Mouse (Mus musculus) hindbrain, embryonic 10.5 days (tissue): ENCODE data around the gene Lztr1. TPM values are rescaled to one million over a fixed set of nuclear protein-coding genes. Genes with fewer than 3 reads are reported as not detected.

Source experiments
- DNase-seq: peaks from one replicate; pipeline ENCODE4 v3.0.0-alpha.2; 2017; ENCODE audit warnings: low spot score
- H3K27ac ChIP-seq: fragments of 300-500 bp; sonication (generic); 2 replicates; pipeline ENCODE4 v1.5.1; 2016; ENCODE audit warnings: mild to moderate bottlenecking, moderate library complexity
- H3K27me3 ChIP-seq: fragments of 300-500 bp; sonication (generic); 2 replicates; pipeline ENCODE4 v1.6.1; 2016; ENCODE audit warnings: mild to moderate bottlenecking; ENCODE audit not compliant: poor library complexity, insufficient read depth, severe bottlenecking
- H3K36me3 ChIP-seq: fragments of 300-500 bp; sonication (generic); 2 replicates; pipeline ENCODE4 v1.6.1; 2016; ENCODE audit warnings: mild to moderate bottlenecking, moderate library complexity
- H3K4me1 ChIP-seq: fragments of 300-500 bp; sonication (generic); replicated peaks from 2 replicates; pipeline ENCODE4 v1.6.1; 2016; ENCODE audit warnings: mild to moderate bottlenecking
- H3K4me3 ChIP-seq: fragments of 300-500 bp; sonication (generic); 2 replicates; pipeline ENCODE4 v1.5.1; 2016; ENCODE audit warnings: mild to moderate bottlenecking, moderate library complexity
- H3K9me3 ChIP-seq: fragments of 300-500 bp; sonication (generic); 2 replicates; pipeline ENCODE4 v1.6.1; 2016; ENCODE audit warnings: mild to moderate bottlenecking, moderate library complexity
- WGBS: fragments of 180-500 bp; shearing (Covaris S2); methylation state at CpG from one replicate; pipeline ENCODE4 v1.1.7; 2016; 5-methylcytosine and 5-hydroxymethylcytosine counted together
- polyA plus RNA-seq: library from polyadenylated mRNA; unstranded; fragments of >200 nt; fragmentation: Nextera tagmentation; extraction: Ambion mirVana; gene quantifications from 2 replicates; pipeline ENCODE4 v1.2.1, GENCODE M21; 2016

Lztr1 gene
- polyA plus RNA-seq: 91.1 and 105 TPM in 2 replicates

DNA sequence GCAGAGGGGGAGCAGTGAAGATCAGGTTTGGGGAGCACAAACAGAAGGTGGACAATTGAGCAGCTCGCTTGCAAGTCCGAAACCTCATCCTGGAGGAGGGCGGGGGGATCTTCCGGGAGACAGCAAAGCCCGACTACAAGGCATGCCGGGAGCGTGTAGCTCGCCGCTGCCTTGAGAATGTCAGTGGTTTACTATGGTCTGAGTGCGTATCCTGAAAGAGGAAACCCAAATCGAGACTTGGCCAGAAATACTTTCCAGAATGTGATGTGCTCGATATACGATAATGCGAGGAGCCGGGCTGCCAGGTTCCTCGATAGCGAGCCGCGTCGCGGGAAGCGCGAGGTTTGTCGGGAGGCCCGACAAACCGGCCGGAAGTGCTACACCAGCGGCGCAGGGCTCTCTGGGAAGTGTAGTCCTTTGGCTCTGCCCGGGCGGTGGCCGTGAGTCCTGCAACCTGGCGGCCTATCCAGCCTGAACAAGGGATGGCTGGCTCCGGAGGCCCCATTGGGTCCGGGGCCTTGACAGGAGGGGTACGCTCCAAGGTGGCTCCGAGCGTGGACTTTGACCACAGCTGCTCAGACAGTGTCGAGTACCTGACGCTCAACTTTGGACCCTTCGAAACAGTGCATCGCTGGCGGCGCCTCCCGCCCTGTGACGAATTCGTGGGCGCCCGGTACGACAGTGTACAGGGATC, at the start of gene Lztr1:
Gene Lztr1, plus strand, starts transcription at position 143 of the 694 bp plus-strand sequence.
- WGBS: under 1% methylated on average over 50 of the region's 50 CpGs
- H3K27ac ChIP-seq: peak within 1 kb of the TSS; percentile 96
- peaks cover 14% of the 10 kb centered on the region for H3K4me1 ChIP-seq
- no peaks in the 10 kb centered on the region for H3K9me3 ChIP-seq
- H3K27me3 ChIP-seq: no peaks in the 10 kb centered on the region
- peak within 1 kb of the TSS; percentile 78 for H3K4me3 ChIP-seq
- H3K36me3 ChIP-seq: peaks cover 25% of the 10 kb centered on the region
- peak; percentile 92 for DNase-seq

DNA sequence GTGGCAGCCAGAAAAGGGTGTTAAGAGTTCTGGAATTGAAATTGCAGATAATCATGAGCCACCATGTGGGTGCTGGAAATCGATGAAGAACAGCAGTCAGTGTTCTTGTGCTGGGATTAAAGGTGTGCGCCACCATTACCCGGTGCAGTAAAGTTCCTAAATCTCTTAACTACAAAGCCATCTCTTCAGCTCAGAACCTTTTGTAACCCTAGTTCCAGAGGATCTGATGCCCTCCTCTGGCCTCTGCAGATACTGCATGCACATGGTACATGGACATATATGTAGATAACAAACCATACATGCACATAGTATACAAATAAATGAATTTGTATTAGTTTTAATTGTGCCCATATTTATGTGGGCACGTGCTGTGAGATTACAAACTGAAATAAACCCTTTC, 48.2 kb upstream of the Lztr1 start:
- peaks cover 4% of the 10 kb centered on the region for H3K4me1 ChIP-seq
- 95% methylated on average over 4 of the region's 4 CpGs for WGBS
- H3K27ac ChIP-seq: no peak overlapping the region
- no peaks in the 10 kb centered on the region for H3K9me3 ChIP-seq
- peaks cover 91% of the 10 kb centered on the region for H3K36me3 ChIP-seq
- no peak overlapping the region for H3K4me3 ChIP-seq
- no peaks in the 10 kb centered on the region for H3K27me3 ChIP-seq
- peak; percentile 9 for DNase-seq

- Histone ChIP-seq H3K36me3 (peaks cover 77% of the 10 kb centered on the region), H3K4me1 (no peaks in the 10 kb centered on the region), H3K27ac (no peak overlapping the region), H3K9me3 (no peaks in the 10 kb centered on the region), H3K27me3 (no peaks in the 10 kb centered on the region), H3K4me3 (no peak overlapping the region)
- DNase-seq: no peak
- WGBS: 94% methylated on average over 1 of the region's 1 CpGs
Observed at GRCm38 (mm10) chr16:17461596-17461995, 46.9 kb upstream of the Lztr1 start.

- H3K36me3 ChIP-seq: peaks cover 71% of the 10 kb centered on the region
Observed at GRCm38 (mm10) chr16:17463184-17463583, 45.3 kb upstream of the Lztr1 start.

GRCm38 (mm10) chr16:17466875-17467663, 41.4 kb upstream of the Lztr1 start:
- H3K4me1 ChIP-seq: no peaks in the 10 kb centered on the region
- H3K27ac ChIP-seq: no peak overlapping the region
- WGBS: 92% methylated on average over 4 of the region's 4 CpGs
- H3K36me3 ChIP-seq: peaks cover 70% of the 10 kb centered on the region
- no peak for DNase-seq
- H3K4me3 ChIP-seq: no peak overlapping the region
- H3K9me3 ChIP-seq: no peaks in the 10 kb centered on the region
- no peaks in the 10 kb centered on the region for H3K27me3 ChIP-seq

More at GRCm38 (mm10) chr16:17463184-17463583, 45.3 kb upstream of the Lztr1 start:
- no peak overlapping the region for H3K27ac ChIP-seq
- DNase-seq: no peak
- H3K4me1 ChIP-seq: no peaks in the 10 kb centered on the region
- H3K27me3 ChIP-seq: no peaks in the 10 kb centered on the region
- H3K4me3 ChIP-seq: no peak overlapping the region
- WGBS: 94% methylated on average over 2 of the region's 2 CpGs
- no peaks in the 10 kb centered on the region for H3K9me3 ChIP-seq

DNA sequence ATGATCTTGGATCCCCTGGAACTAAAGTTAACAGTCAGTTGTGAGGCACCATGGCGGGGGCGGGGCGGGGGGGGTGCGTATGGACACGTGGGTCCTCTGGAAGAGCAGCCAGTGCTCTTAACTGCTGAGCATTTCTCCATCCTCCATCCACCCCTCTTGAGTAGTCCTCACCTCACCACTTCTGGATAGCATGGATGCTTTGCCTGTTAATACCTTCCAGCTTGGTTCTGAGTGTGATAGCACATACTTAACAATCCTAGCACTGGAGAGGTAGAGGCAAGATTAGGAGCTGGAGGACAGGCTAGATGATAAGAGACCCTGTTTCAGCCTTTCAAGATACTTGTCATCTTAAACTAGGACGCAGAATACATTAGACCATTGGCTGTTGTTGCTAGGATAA, 36.0 kb upstream of the Lztr1 start:
- Histone ChIP-seq H3K36me3 (peaks cover 85% of the 10 kb centered on the region), H3K4me1 (no peaks in the 10 kb centered on the region), H3K27ac (no peak overlapping the region), H3K4me3 (no peak overlapping the region), H3K9me3 (no peaks in the 10 kb centered on the region), H3K27me3 (no peaks in the 10 kb centered on the region)
- WGBS: 88% methylated on average over 6 of the region's 6 CpGs
- no peak for DNase-seq

DNA sequence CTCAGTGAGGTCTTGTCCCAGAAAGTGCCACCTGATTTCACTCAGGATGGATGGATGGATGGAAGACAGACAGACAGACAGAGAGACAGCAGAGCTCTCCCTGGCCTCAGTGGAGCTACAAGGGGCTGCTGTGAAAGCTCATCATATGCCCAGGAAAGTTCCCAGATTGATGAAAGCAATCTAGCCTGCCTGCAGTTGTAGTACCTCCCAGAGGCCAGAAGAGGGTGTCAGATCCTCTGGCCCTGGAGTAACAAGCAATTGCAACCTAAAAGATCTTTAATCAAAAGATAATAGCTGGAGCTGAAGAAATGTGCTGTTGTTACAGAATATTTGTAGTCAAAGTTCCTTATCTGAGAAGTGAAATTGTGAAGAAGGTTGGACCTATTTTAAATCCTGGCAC, 34.4 kb upstream of the Lztr1 start:
- Histone ChIP-seq H3K36me3 (peaks cover 84% of the 10 kb centered on the region), H3K4me3 (no peak overlapping the region), H3K9me3 (no peaks in the 10 kb centered on the region), H3K27me3 (no peaks in the 10 kb centered on the region), H3K4me1 (no peaks in the 10 kb centered on the region), H3K27ac (no peak overlapping the region)
- peak; percentile 23 for DNase-seq

GRCm38 (mm10) chr16:17474761-17475160, 33.7 kb upstream of the Lztr1 start:
- Histone ChIP-seq H3K4me1 (no peaks in the 10 kb centered on the region), H3K27me3 (no peaks in the 10 kb centered on the region), H3K4me3 (no peak overlapping the region), H3K36me3 (peaks cover 83% of the 10 kb centered on the region), H3K27ac (no peak overlapping the region), H3K9me3 (no peaks in the 10 kb centered on the region)
- WGBS: 87% methylated on average over 2 of the region's 2 CpGs
- no peak for DNase-seq

GRCm38 (mm10) chr16:17475326-17475725, 33.2 kb upstream of the Lztr1 start:
- Histone ChIP-seq H3K36me3 (peaks cover 83% of the 10 kb centered on the region), H3K4me3 (no peak overlapping the region), H3K27me3 (no peaks in the 10 kb centered on the region), H3K9me3 (no peaks in the 10 kb centered on the region), H3K4me1 (no peaks in the 10 kb centered on the region), H3K27ac (no peak overlapping the region)
- DNase-seq: no peak
- 92% methylated on average over 4 of the region's 4 CpGs for WGBS

DNA sequence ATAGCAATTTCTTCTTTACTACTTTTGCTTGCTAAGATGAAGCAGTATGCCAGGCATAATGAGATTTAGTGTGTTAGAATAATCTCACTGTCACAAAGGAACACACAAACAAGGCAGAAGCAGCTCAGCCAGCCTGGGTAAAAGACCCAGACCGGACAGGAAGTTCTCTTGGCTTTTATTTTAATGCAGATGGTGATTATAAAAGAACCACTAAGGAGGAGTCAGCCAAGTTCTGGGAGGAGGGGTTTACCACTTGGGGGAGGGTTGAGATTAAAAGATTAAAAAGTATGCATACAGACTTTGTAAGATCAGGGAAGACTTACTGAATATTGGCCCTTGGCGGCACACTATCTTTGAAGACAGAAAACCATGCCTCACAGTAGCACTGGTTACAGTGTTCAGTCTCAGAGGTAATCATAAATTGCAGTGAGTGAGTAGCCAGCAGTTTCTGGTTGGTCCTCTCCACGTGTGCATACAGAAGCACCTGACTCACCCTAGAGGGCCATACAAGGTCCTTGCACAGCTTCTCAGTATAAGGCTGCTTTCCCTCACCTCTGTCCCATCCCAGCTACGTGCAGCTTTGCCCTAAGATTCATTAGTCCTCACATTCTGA, 30.1 kb upstream of the Lztr1 start:
- WGBS: 89% methylated on average over 4 of the region's 4 CpGs
- Histone ChIP-seq H3K9me3 (no peaks in the 10 kb centered on the region), H3K4me3 (no peak overlapping the region), H3K36me3 (peaks cover 76% of the 10 kb centered on the region), H3K27ac (no peak overlapping the region), H3K4me1 (no peaks in the 10 kb centered on the region), H3K27me3 (no peaks in the 10 kb centered on the region)
- no peak for DNase-seq

GRCm38 (mm10) chr16:17481465-17481864, 27.0 kb upstream of the Lztr1 start:
- Histone ChIP-seq H3K36me3 (peaks cover 87% of the 10 kb centered on the region), H3K27me3 (no peaks in the 10 kb centered on the region), H3K9me3 (no peaks in the 10 kb centered on the region), H3K27ac (no peak overlapping the region), H3K4me3 (no peak overlapping the region), H3K4me1 (no peaks in the 10 kb centered on the region)
- 91% methylated on average over 2 of the region's 2 CpGs for WGBS
- DNase-seq: no peak

GRCm38 (mm10) chr16:17486505-17486904, 22.0 kb upstream of the Lztr1 start:
- H3K27me3 ChIP-seq: peaks cover 23% of the 10 kb centered on the region
- no peak for DNase-seq
- peaks cover 62% of the 10 kb centered on the region for H3K36me3 ChIP-seq
- peaks cover 13% of the 10 kb centered on the region for H3K4me1 ChIP-seq
- H3K27ac ChIP-seq: no peak overlapping the region
- H3K4me3 ChIP-seq: no peak overlapping the region
- WGBS: 84% methylated on average over 3 of the region's 3 CpGs
- no peaks in the 10 kb centered on the region for H3K9me3 ChIP-seq
